Mouse (Mus musculus): ENCODE data around the gene Tmem136.
"Not testable (repeated sequence)": the region's sequence is repeated elsewhere in the genome, so short reads cannot be mapped to it uniquely, and the experiment has no call there.

The Tmem136 gene

GRCm38 (mm10) chr9:43116134-43116996 is at the start of gene Tmem136:
Gene Tmem136 (minus strand): TSS chr9:43116570.
- peak; percentile 89 for DNase-seq (ENCODE audit: low spot score in 2 of 2)

GRCm38 (mm10) chr9:43155960-43156359 is 39.6 kb upstream of the Tmem136 start:
- DNase-seq (ENCODE audit: low spot score in 2 of 2) = no peak

DNA sequence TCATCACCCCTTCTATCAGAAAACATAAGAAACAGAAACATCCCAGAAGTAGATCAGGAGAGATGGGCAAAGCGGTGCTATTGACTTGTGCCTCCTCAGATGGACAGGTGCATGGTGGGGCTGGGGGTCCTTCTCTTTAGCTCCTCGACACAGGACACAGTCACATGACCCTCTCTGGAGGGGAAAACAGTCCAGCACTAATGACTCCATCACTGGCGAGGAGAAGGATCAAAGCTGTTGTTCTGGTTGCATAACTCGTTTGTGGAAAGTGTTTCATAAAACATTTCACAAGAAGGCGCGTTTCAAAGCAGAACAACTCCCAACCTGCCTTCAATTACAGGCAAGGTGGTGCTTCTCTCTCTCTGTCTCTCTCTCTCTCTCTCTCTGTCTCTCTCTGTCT is 35.4 kb upstream of the Tmem136 start:
- DNase-seq (ENCODE audit: low spot score in 2 of 2) = no peak

- DNase-seq (ENCODE audit: low spot score in 2 of 2) = peak in 1 of 2 experiments; percentile 21
Measured at GRCm38 (mm10) chr9:43150957-43151356, 34.6 kb upstream of the Tmem136 start.

- DNase-seq (ENCODE audit: low spot score in 2 of 2) = peak in 1 of 2 experiments; percentile 36
Measured at GRCm38 (mm10) chr9:43150075-43150474, 33.7 kb upstream of the Tmem136 start.

DNA sequence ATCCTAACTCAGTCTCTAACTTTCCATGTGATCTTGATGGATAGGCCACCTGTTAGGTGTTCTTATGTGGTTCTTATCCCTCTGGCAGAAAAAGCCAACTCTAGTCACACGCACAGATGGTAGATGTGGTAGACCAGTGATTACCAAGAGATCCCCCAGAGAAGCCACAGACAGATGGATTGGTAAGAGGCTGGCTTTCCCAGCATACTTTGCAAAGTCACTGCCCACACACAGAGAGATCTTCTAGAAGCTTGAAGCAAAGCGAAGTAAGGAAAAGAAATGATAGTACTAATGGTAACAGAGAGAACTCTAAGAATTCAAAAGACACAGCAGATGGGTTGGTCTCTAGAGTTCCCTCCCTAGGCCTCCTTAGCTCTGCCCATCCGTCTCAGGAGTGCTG is 33.1 kb upstream of the Tmem136 start:
- no peak for DNase-seq (ENCODE audit: low spot score in 2 of 2)

GRCm38 (mm10) chr9:43145196-43145595 is 28.8 kb upstream of the Tmem136 start:
- DNase-seq (ENCODE audit: low spot score in 2 of 2) = no peak

- no peak for DNase-seq (ENCODE audit: low spot score in 2 of 2)
Measured at GRCm38 (mm10) chr9:43144206-43144810, 27.9 kb upstream of the Tmem136 start.

GRCm38 (mm10) chr9:43141839-43142238 is 25.5 kb upstream of the Tmem136 start:
- DNase-seq (ENCODE audit: low spot score in 2 of 2) = peak; percentile 57 to 83

GRCm38 (mm10) chr9:43133525-43133924 is 17.2 kb upstream of the Tmem136 start:
- DNase-seq (ENCODE audit: low spot score in 2 of 2) = no peak

GRCm38 (mm10) chr9:43132380-43132779 is 16.0 kb upstream of the Tmem136 start:
- no peak for DNase-seq (ENCODE audit: low spot score in 2 of 2)

DNA sequence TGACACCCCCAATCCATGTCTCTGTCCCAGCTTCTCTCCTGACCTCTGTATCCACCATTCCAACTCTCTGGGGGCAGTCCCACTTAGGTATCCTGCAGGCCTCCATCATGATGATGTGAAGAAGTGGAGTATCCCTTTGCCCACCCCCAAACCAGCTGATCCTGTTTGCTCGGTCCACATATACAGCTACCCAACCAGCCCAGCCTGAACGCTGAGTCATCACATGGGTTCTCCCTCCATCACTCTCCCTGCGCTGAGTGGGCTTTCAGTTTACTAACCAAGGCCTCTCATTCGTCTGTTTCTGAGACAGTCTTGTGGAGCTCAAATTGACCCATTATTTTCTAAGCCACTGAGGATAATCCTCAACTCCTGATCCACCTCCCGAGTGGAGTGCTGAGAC is 15.6 kb upstream of the Tmem136 start:
- no peak for DNase-seq (ENCODE audit: low spot score in 2 of 2)

DNA sequence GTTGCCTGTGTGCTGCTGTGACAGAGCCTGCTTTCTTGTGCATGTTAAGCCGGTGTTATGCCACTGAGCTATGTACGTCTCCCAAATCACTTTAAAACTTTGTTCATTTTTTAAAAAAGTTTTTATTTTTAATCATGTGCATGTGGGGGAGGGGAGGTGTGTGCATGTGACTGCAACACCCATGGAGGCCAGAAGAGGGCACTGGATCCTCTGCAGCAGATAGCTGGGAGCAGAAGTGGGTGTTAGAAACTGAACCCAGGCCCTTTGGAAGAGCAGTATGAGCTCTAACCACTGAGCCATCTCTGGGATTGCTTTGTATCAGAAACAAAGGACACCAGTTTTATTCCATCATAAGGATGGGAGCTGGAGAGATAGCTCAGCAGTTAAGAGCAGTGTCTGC is 14.3 kb upstream of the Tmem136 start:
- no peak for DNase-seq (ENCODE audit: low spot score in 2 of 2)

DNA sequence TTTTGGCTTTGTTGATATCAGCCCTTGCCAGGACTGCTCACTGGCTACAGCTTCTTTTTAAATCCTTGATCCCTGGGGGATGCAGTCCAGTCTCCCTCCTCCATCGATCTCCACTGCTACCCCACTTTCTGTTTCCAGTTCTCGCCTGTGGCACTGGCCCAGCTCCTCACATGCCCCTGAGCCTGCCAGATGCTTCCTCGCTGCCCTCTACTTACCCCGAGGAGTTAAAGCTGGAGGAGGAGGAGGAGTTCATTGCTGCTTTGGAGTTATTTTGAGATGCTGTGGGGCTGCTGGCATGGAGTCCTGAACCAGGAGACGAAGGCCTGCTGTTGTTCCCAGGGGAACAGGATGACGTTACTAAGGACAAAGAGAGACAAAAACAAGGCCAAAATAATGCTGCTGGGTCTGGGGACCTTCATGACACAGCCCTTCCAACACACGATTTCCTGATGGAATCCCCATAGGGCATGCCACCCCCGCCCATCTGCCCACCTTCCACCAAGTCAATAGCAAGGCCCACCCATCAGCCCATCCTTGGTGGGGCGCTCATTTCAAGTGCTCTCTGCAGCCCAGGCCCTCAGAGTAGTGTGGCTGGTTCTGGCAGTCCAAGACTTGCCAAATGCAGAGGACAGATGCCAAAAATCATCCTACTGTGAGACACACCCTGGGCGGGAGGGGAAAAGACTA is 10.9 kb upstream of the Tmem136 start:
- no peak for DNase-seq (ENCODE audit: low spot score in 2 of 2)

GRCm38 (mm10) chr9:43122379-43122778 is 6.0 kb upstream of the Tmem136 start:
- DNase-seq (ENCODE audit: low spot score in 2 of 2) = no peak

DNA sequence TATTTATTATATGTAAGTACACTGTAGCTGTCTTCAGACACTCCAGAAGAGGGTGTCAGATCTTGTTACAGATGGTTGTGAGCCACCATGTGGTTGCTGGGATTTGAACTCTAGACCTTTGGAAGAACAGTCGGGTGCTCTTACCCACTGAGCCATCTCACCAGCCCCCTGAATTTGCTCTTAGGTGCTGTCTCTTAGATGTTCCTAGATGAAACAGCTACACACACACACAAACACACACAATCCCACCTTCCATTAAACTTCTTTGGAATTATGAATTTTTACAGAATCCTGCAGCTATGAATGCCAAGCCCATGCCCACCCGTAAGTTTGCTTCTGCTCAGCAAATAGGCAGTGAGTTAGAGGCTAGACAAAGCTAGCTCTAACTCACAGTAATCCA is 5.6 kb upstream of the Tmem136 start:
- not testable (repeated sequence) for DNase-seq (ENCODE audit: low spot score in 2 of 2)

DNA sequence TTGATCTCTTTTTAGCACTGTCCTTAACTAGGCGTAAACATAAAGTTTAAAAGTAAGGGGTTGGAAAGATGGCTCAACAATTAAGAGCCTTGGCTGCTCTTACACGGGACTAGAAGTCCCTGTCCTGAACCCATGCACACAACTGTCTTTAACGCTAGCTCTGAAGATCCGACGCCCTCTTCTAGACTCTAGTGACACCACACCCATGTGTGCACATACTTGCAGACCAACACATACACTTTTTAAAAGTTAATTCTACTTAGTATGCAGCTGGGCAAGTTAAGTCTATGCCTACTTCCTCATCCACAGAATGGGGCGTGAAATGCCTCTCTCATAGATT is 597 bp upstream of the Tmem136 start:
- no peak for DNase-seq (ENCODE audit: low spot score in 2 of 2)

- DNase-seq (ENCODE audit: low spot score in 2 of 2) = no peak
Measured at GRCm38 (mm10) chr9:43115431-43116133, 788 bp downstream of the Tmem136 start.

GRCm38 (mm10) chr9:43114833-43115232 is 1.5 kb downstream of the Tmem136 start:
- DNase-seq (ENCODE audit: low spot score in 2 of 2) = no peak

DNA sequence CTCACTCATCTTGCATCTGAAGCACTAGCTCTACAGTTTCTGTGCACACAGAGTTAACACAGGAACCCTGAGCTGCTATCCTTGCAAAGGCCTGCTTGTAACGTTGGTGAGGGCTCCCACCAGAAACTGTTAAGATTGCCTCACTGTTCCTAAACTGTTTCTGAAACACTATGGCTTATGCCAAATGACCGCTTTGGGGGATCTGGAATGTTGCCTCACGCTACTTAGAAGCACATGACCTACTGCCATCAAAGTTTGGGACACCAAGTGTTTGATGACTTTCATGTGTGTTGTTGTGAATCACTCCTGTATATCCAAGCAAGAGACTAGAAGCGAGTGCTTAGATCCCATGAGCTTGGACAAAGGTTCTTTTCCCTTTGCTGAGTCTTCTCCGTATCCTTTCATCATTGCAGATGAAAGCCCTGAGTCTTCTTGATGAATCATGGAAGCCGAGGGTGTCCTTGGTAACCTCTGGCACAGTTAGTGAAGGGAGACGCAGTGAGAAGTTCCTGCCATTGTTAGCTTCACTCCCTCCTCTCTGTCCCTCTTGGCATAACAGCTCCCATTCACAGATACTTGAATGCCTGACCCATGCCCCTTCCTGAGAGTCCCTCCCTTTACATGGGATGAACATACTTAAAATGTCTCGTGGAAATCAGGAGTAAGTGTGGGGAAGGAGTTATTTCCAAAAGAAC is 5.9 kb downstream of the Tmem136 start:
- no peak for DNase-seq (ENCODE audit: low spot score in 2 of 2)

- no peak for DNase-seq (ENCODE audit: low spot score in 2 of 2)
Measured at GRCm38 (mm10) chr9:43109125-43109524, 7.2 kb downstream of the Tmem136 start.

DNA sequence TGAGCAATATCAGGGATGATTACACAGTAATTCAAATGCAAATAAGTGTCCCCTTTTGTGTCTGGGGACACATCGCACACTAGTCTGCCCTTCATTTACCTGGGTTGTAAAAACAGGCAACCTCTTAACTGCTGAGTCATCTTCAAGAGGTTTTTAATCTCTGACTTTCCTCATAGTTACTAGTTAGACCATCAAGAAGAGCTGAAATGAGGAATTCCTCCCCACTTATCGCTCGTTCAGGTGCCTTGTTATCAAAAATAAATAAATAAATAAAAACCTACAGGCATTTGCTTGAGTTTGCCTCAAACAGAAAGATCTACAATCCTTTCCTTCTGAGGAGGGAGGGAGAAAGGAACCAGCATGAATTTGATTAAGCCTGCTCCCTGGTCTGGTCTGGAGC is 7.6 kb downstream of the Tmem136 start:
- DNase-seq (ENCODE audit: low spot score in 2 of 2) = no peak

Data from spleen, postnatal 4 days (tissue).